Mouse (Mus musculus) hindbrain, embryonic 12.5 days (tissue): ENCODE measurements around the gene Pola2. TPM values are rescaled to one million over a fixed set of nuclear protein-coding genes. Genes with fewer than 3 reads are reported as not detected.

ENCODE experiments used
- ATAC-seq: fragments of 200-750 bp; cut with Nextera tagmentation; 2 replicates; pipeline ENCODE4 v1.8.0; 2017; ENCODE audit warnings: moderate TSS enrichment; ENCODE audit not compliant: low FRiP score
- H3K27ac ChIP-seq: fragments of 300-500 bp; sonication (generic); 2 replicates; pipeline ENCODE4 v1.5.1; 2016; ENCODE audit warnings: mild to moderate bottlenecking
- H3K27me3 ChIP-seq: fragments of 300-500 bp; sonication (generic); 2 replicates; pipeline ENCODE4 v1.6.1; 2016; ENCODE audit warnings: mild to moderate bottlenecking
- H3K36me3 ChIP-seq: fragments of 300-500 bp; sonication (generic); 2 replicates; pipeline ENCODE4 v1.6.1; 2016; ENCODE audit warnings: mild to moderate bottlenecking
- H3K4me1 ChIP-seq: fragments of 300-500 bp; sonication (generic); 2 replicates; pipeline ENCODE4 v1.6.1; 2016
- H3K4me2 ChIP-seq: fragments of 300-500 bp; sonication (generic); replicated peaks from 2 replicates; pipeline ENCODE4 v1.6.1; 2016; ENCODE audit warnings: mild to moderate bottlenecking
- H3K4me3 ChIP-seq: fragments of 300-500 bp; sonication (generic); 2 replicates; pipeline ENCODE4 v1.5.1; 2016; ENCODE audit warnings: mild to moderate bottlenecking
- H3K9ac ChIP-seq: fragments of 300-500 bp; sonication (generic); 2 replicates; pipeline ENCODE4 v1.6.1; 2016; ENCODE audit warnings: mild to moderate bottlenecking, moderate library complexity
- H3K9me3 ChIP-seq: fragments of 300-500 bp; sonication (generic); replicated peaks from 2 replicates; pipeline ENCODE4 v1.6.1; 2016; ENCODE audit warnings: mild to moderate bottlenecking
- WGBS: fragments of 180-500 bp; shearing (Covaris S2); methylation state at CpG from one replicate; pipeline ENCODE4 v1.1.7; 2016; 5-methylcytosine and 5-hydroxymethylcytosine counted together
- polyA plus RNA-seq: library from polyadenylated mRNA; unstranded; fragments of >200 nt; fragmentation: Nextera tagmentation; extraction: Ambion mirVana; gene quantifications from 2 replicates; pipeline ENCODE4 v1.2.1, GENCODE M21; 2016

Gene Pola2
- polyA plus RNA-seq, 1 experiment from 2014 or later, result 49.2 TPM

GRCm38 (mm10) chr19:5957371-5957770 lies 6.6 kb downstream of the Pola2 start:
- Histone ChIP-seq H3K4me3 (no peak overlapping the region), H3K27ac (no peak overlapping the region), H3K4me1 (peaks cover 6% of the 10 kb centered on the region; the same call in 1 of the 2 replicates), H3K4me2 (no peak overlapping the region), H3K36me3 (peaks cover 44% of the 10 kb centered on the region), H3K9ac (no peak overlapping the region), H3K9me3 (no peaks in the 10 kb centered on the region), H3K27me3 (no peaks in the 10 kb centered on the region)
- no peak for ATAC-seq
- WGBS, result 89% methylated on average over 5 of the region's 5 CpGs

GRCm38 (mm10) chr19:5956685-5957084 lies 7.3 kb downstream of the Pola2 start:
- ATAC-seq, result no peak
- 39% methylated on average over 3 of the region's 3 CpGs for WGBS
- H3K9me3 ChIP-seq, result no peaks in the 10 kb centered on the region
- no peak overlapping the region for H3K9ac ChIP-seq
- H3K4me3 ChIP-seq, result no peak overlapping the region
- peaks cover 5% of the 10 kb centered on the region; the same call in 1 of the 2 replicates for H3K4me1 ChIP-seq
- H3K4me2 ChIP-seq, result no peak overlapping the region
- H3K27me3 ChIP-seq, result no peaks in the 10 kb centered on the region
- H3K36me3 ChIP-seq, result peaks cover 50% of the 10 kb centered on the region
- no peak overlapping the region for H3K27ac ChIP-seq

DNA sequence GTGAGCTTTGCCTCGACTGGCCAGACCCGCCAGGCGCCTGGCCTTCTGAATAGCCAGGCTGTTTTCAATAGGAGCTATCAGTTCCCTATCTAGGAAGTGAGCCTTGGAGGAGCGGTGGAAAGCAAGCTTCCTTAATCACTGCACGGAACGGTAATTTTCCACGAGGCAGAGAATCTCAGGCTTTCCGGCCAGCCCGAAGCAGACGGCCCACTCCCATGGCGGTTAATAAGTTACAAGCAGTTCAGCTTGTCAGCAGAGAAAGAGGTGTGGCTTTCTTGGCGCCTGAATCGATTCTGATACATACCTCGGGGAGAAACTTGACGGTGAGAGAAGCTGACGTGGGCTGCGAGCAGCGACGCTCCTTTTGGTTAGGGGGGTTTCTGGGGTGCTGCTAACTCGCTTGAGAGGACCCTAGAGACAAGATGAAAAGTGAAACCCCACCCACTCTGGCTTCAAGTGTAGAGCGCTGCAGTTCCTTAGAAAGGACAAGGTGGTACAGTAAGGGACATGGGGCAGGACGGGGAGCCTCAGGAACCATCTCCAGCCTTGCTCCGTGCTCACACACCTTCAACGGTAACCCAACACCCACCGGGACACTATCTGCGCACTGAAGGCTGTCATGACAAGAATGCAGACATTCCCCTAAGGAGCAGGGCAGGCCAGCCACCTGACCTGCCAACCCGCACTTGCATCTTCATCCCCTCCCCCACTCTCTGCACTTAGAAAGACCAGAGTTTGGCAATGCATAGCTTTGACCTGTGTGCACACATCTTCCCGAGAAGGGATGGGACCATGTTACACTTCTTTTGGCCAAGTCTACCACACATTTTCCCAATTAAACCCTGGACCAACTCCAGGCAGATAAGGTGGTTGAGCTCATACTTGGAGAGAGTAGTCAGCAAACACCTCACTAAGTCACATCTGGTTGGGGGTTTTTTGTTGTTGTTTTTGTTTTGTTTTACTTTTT lies 8.0 kb downstream of the Pola2 start:
- Histone ChIP-seq H3K36me3 (peaks cover 57% of the 10 kb centered on the region), H3K9ac (no peak overlapping the region), H3K4me1 (peaks cover 5% of the 10 kb centered on the region; the same call in 1 of the 2 replicates), H3K4me3 (no peak overlapping the region), H3K4me2 (no peak overlapping the region), H3K9me3 (no peaks in the 10 kb centered on the region), H3K27ac (no peak overlapping the region), H3K27me3 (no peaks in the 10 kb centered on the region)
- no peak for ATAC-seq
- WGBS, result 86% methylated on average over 28 of the region's 28 CpGs

GRCm38 (mm10) chr19:5954936-5955335 lies 9.1 kb downstream of the Pola2 start:
- WGBS, result 94% methylated on average over 10 of the region's 10 CpGs
- Histone ChIP-seq H3K4me3 (no peak overlapping the region), H3K9me3 (no peaks in the 10 kb centered on the region), H3K4me1 (peaks cover 5% of the 10 kb centered on the region; the same call in 1 of the 2 replicates), H3K36me3 (peaks cover 68% of the 10 kb centered on the region), H3K27me3 (no peaks in the 10 kb centered on the region), H3K4me2 (no peak overlapping the region), H3K27ac (no peak overlapping the region), H3K9ac (no peak overlapping the region)
- no peak for ATAC-seq

GRCm38 (mm10) chr19:5954031-5954710 lies 9.8 kb downstream of the Pola2 start:
- no peak overlapping the region for H3K4me2 ChIP-seq
- H3K4me1 ChIP-seq, result peaks cover 5% of the 10 kb centered on the region; the same call in 1 of the 2 replicates
- ATAC-seq, result no peak
- peaks cover 74% of the 10 kb centered on the region for H3K36me3 ChIP-seq
- no peak overlapping the region for H3K9ac ChIP-seq
- H3K27ac ChIP-seq, result no peak overlapping the region
- H3K4me3 ChIP-seq, result no peak overlapping the region
- H3K9me3 ChIP-seq, result no peaks in the 10 kb centered on the region
- WGBS, result 88% methylated on average over 22 of the region's 22 CpGs
- no peaks in the 10 kb centered on the region for H3K27me3 ChIP-seq

DNA sequence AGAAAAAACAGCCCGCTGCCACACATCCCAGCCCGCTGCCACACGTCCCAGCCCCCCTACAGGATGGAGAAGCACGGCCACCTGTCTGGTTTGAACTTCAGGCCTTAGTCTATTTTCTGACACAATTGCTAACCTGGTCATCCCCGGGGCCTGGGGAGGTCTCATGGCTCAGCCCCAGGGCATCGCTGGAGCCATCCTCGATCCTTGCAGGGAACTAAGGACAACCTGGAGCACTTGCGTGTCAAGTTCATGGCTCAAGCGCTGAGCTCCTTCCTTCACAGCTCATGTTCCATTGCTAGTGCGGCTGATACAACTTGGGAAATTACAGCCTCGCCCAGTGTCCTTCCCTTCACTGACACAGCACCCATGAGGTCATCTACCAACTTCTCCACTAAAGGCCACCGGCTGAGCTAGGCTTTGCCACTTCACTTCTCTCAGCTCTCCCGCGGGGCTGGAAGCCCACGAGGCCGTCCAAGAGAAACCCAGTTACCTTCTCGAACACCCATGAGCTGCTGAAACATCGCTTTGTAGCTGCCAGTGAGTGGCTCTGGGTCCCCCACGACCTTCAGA lies 10.7 kb downstream of the Pola2 start:
- Histone ChIP-seq H3K27me3 (no peaks in the 10 kb centered on the region), H3K4me3 (no peak overlapping the region), H3K9ac (0 out of 2 replicates have a peak overlapping the region, but pooled peaks have one; percentile 13), H3K9me3 (no peaks in the 10 kb centered on the region), H3K4me1 (peaks cover 5% of the 10 kb centered on the region; the same call in 1 of the 2 replicates), H3K4me2 (no peak overlapping the region), H3K27ac (no peak overlapping the region), H3K36me3 (peaks cover 71% of the 10 kb centered on the region)
- WGBS, result 94% methylated on average over 19 of the region's 19 CpGs
- no peak for ATAC-seq

GRCm38 (mm10) chr19:5952071-5952691 lies 11.8 kb downstream of the Pola2 start:
- ATAC-seq, result no peak
- Histone ChIP-seq H3K4me3 (no peak overlapping the region), H3K36me3 (peaks cover 74% of the 10 kb centered on the region), H3K4me1 (peaks cover 5% of the 10 kb centered on the region; the same call in 1 of the 2 replicates), H3K4me2 (no peak overlapping the region), H3K9ac (no peak overlapping the region), H3K9me3 (no peaks in the 10 kb centered on the region), H3K27me3 (no peaks in the 10 kb centered on the region), H3K27ac (no peak overlapping the region)
- WGBS, result 82% methylated on average over 13 of the region's 13 CpGs

GRCm38 (mm10) chr19:5951631-5952030 lies 12.4 kb downstream of the Pola2 start:
- ATAC-seq, result no peak
- Histone ChIP-seq H3K9me3 (no peaks in the 10 kb centered on the region), H3K9ac (no peak overlapping the region), H3K4me2 (no peak overlapping the region), H3K4me1 (peaks cover 5% of the 10 kb centered on the region; the same call in 1 of the 2 replicates), H3K4me3 (no peak overlapping the region), H3K27me3 (no peaks in the 10 kb centered on the region), H3K27ac (no peak overlapping the region), H3K36me3 (peaks cover 75% of the 10 kb centered on the region)
- WGBS, result 96% methylated on average over 16 of the region's 16 CpGs

DNA sequence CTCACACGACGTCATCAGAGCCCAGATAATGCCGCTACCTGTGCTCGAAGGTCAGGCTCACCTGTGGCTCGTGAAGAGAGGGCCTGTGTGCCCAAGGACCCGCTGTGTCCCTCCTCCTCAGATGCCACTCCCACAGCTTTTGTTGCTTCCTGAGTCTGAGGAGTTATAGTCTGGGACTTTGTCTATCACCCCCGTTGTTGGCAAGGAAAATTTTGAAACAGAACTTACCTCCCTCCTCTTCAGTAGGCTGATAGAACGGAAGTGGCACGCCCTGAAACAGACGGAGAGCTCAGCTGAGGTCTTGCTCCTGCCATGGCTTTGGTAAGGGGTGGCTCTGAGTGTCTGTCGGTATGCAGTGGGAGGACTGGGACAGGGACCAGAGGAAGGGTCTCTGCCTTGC lies 13.8 kb downstream of the Pola2 start:
- H3K27ac ChIP-seq, result no peak overlapping the region
- WGBS, result 94% methylated on average over 11 of the region's 11 CpGs
- H3K9ac ChIP-seq, result no peak overlapping the region
- ATAC-seq, result no peak
- no peak overlapping the region for H3K4me2 ChIP-seq
- H3K36me3 ChIP-seq, result peaks cover 82% of the 10 kb centered on the region
- no peaks in the 10 kb centered on the region for H3K9me3 ChIP-seq
- H3K4me1 ChIP-seq, result no peaks in the 10 kb centered on the region
- no peaks in the 10 kb centered on the region for H3K27me3 ChIP-seq
- H3K4me3 ChIP-seq, result no peak overlapping the region

- 91% methylated on average over 8 of the region's 8 CpGs for WGBS
- Histone ChIP-seq H3K4me2 (no peak overlapping the region), H3K27me3 (no peaks in the 10 kb centered on the region), H3K27ac (no peak overlapping the region), H3K9ac (no peak overlapping the region), H3K9me3 (no peaks in the 10 kb centered on the region), H3K4me3 (no peak overlapping the region), H3K36me3 (peaks cover 61% of the 10 kb centered on the region), H3K4me1 (no peaks in the 10 kb centered on the region)
- ATAC-seq, result no peak
These were observed 18.1 kb downstream of the Pola2 start for GRCm38 (mm10) chr19:5945891-5946290.

- no peak for ATAC-seq
- WGBS, result 83% methylated on average over 7 of the region's 7 CpGs
- no peaks in the 10 kb centered on the region for H3K4me1 ChIP-seq
- H3K9me3 ChIP-seq, result no peaks in the 10 kb centered on the region
- H3K9ac ChIP-seq, result no peak overlapping the region
- no peak overlapping the region for H3K27ac ChIP-seq
- no peak overlapping the region for H3K4me3 ChIP-seq
- H3K36me3 ChIP-seq, result peaks cover 52% of the 10 kb centered on the region
- no peaks in the 10 kb centered on the region for H3K27me3 ChIP-seq
- no peak overlapping the region for H3K4me2 ChIP-seq
These were observed 19.0 kb downstream of the Pola2 start for GRCm38 (mm10) chr19:5945027-5945426.

- no peak overlapping the region for H3K4me2 ChIP-seq
- ATAC-seq, result no peak
- H3K9me3 ChIP-seq, result no peaks in the 10 kb centered on the region
- WGBS, result 82% methylated on average over 8 of the region's 8 CpGs
- H3K27ac ChIP-seq, result no peak overlapping the region
- H3K9ac ChIP-seq, result no peak overlapping the region
- no peaks in the 10 kb centered on the region for H3K4me1 ChIP-seq
- no peaks in the 10 kb centered on the region for H3K27me3 ChIP-seq
- H3K36me3 ChIP-seq, result peaks cover 45% of the 10 kb centered on the region
- H3K4me3 ChIP-seq, result no peak overlapping the region
These were observed 19.9 kb downstream of the Pola2 start for GRCm38 (mm10) chr19:5944145-5944544.
